Mouse (Mus musculus) C2C12 (cell line): ENCODE results near the gene Zc3h18.

ENCODE experiments used
- CEBPB ChIP-seq: IDR thresholded peaks from one replicate; pipeline ENCODE4 v1.6.1; 2011; ENCODE audit warnings: low read depth, mild to moderate bottlenecking, control low read depth, moderate library complexity
- CTCF ChIP-seq: IDR thresholded peaks from one replicate; pipeline ENCODE4 v1.5.1; 2011; ENCODE audit not compliant: control insufficient read depth, insufficient read depth, insufficient read length
- MAX ChIP-seq: IDR thresholded peaks from one replicate; pipeline ENCODE4 v1.6.1; 2011; ENCODE audit warnings: mild to moderate bottlenecking, control low read depth
- MYOD1 ChIP-seq: IDR thresholded peaks from one replicate; pipeline ENCODE4 v1.6.1; 2011; ENCODE audit warnings: low read depth; ENCODE audit not compliant: control insufficient read depth, insufficient read length
- MYOG ChIP-seq: IDR thresholded peaks from one replicate; pipeline ENCODE4 v1.6.1; 2011; ENCODE audit not compliant: control insufficient read depth, insufficient read length; ENCODE audit errors: extremely low read depth
- USF1 ChIP-seq: IDR thresholded peaks from one replicate; pipeline ENCODE4 v1.6.1; 2011; ENCODE audit warnings: low read depth, mild to moderate bottlenecking, control low read depth, moderate library complexity

DNA sequence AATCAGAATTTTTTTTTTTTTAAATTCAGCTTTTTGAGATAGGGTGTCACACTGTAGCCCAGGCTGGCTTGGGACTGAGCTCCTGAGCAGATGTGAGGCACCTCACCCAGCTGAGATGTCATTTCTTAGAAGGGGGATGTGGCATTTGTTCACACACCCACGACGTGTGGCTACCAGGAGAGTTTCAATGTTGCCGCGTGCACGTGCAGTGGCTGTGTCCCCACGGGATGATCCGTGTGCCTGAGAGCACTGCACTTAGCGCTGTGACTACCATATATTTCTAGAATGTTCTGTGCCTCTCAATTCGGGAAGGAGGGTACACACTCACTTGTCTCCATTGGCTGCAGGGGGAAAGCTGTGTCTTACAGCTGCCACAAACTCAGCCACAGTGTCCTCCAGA, 59.7 kb downstream of the Zc3h18 start:
- TF ChIP-seq CTCF (no peak), MYOD1 (no peak), MAX (no peak), USF1 (no peak), CEBPB (no peak), MYOG (no peak)
